Mouse (Mus musculus): ENCODE data around the gene Qars. TPM values are rescaled to one million over a fixed set of nuclear protein-coding genes. Genes with fewer than 3 reads are reported as not detected.
A peak's percentile ranks its signal among the peaks of the same experiment; 100 is the strongest.

Qars gene
- polyA plus RNA-seq, 1 experiment from 2014 or later = 52.6 TPM

GRCm38 (mm10) chr9:108506901-108507300, 605 bp upstream of the Qars start:
- peaks cover 37% of the 10 kb centered on the region for H3K36me3 ChIP-seq (replicated peaks)
- H3K27ac ChIP-seq (replicated peaks) = no peak overlapping the region
- H3K4me3 ChIP-seq (replicated peaks) = peak overlapping the region; percentile 81
- H3K9me3 ChIP-seq (replicated peaks) = no peaks in the 10 kb centered on the region
- ATAC-seq (ENCODE audit: insufficient read depth) = no peak
- no peaks in the 10 kb centered on the region for H3K27me3 ChIP-seq
- 84% methylated on average over 7 of the region's 7 CpGs for WGBS (ENCODE audit: insufficient replicate concordance)
- H3K4me2 ChIP-seq = peak overlapping the region; percentile 90
- peaks cover 26% of the 10 kb centered on the region for H3K4me1 ChIP-seq (replicated peaks)
- H3K9ac ChIP-seq = peak overlapping the region; percentile 66; the same call in 1 of the 2 replicates

- WGBS (ENCODE audit: insufficient replicate concordance) = 60% methylated on average over 7 of the region's 7 CpGs
- Histone ChIP-seq H3K9ac (peak overlapping the region; percentile 83), H3K4me3 (replicated peaks) (peak overlapping the region; percentile 81), H3K36me3 (replicated peaks) (peaks cover 44% of the 10 kb centered on the region), H3K4me1 (replicated peaks) (peaks cover 26% of the 10 kb centered on the region), H3K27ac (replicated peaks) (peak overlapping the region; percentile 87; the same call in 1 of the 2 replicates), H3K4me2 (peak overlapping the region; percentile 90), H3K27me3 (no peaks in the 10 kb centered on the region), H3K9me3 (replicated peaks) (no peaks in the 10 kb centered on the region)
- no peak for ATAC-seq (ENCODE audit: insufficient read depth)
Observed at GRCm38 (mm10) chr9:108508776-108509175, 1.3 kb downstream of the Qars start.

DNA sequence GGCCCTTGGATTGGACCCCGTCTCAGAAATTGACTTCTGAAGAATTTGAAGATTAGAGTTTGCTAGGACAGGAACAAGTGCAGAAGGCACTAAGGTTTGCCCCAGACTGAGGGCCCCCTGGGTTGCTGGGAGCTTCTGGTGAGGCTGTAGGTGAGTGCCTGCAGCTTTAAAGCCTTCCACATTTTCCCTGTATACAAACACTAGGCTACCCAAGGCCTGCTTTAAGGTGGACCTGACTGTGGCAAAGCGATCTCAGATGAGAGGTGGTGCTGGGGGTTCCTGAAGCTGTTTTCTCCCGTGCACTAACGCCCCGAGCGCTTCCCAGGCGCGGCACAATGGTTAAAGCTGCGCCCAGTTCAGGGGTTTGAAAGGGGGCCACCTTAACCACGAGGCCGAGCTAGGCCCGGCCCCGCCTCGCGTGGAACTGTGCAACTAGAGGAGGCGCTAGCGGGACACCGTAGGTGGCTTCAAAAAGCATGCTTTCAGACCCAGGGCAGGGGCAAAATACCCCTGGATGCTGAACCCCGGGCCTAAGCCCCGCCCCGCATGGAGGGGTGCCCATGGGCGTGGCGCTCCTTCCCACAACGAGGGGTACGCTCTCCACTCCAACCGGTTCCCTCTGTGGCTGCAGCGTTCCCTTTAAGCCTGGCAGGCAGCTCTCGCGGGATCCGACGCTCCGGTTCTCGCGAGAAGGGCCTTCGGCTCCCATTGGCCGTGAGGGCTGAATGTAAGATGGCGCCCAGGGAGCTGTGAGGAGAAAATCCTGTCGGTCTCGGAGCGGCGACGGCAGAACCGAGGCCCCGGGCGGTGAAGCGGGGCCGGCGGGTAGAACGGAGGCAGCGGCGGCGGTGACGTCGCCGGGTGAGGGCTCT, 9.1 kb downstream of the Qars start, which contains the start of gene Qrich1:
Gene Qrich1, plus strand, starts transcription at position 427 of the 872 bp plus-strand sequence.
- Histone ChIP-seq H3K4me3 (replicated peaks) (peak within 1 kb of the TSS; percentile 99), H3K4me2 (peak within 1 kb of the TSS; percentile 98), H3K4me1 (replicated peaks) (peaks cover 42% of the 10 kb centered on the region), H3K36me3 (replicated peaks) (peaks cover 57% of the 10 kb centered on the region), H3K27ac (replicated peaks) (peak within 1 kb of the TSS; percentile 99), H3K27me3 (no peaks in the 10 kb centered on the region), H3K9ac (peak within 1 kb of the TSS; percentile 94), H3K9me3 (replicated peaks) (no peaks in the 10 kb centered on the region)
- WGBS (ENCODE audit: insufficient replicate concordance) = 1% methylated on average over 55 of the region's 55 CpGs
- peak; percentile 90 for ATAC-seq (ENCODE audit: insufficient read depth)

- H3K9ac ChIP-seq = peak overlapping the region; percentile 94
- peak overlapping the region; percentile 98 for H3K4me2 ChIP-seq
- H3K27ac ChIP-seq (replicated peaks) = peak overlapping the region; percentile 99
- no peaks in the 10 kb centered on the region for H3K9me3 ChIP-seq (replicated peaks)
- peak overlapping the region; percentile 99 for H3K4me3 ChIP-seq (replicated peaks)
- ATAC-seq (ENCODE audit: insufficient read depth) = peak; percentile 86
- H3K36me3 ChIP-seq (replicated peaks) = peaks cover 50% of the 10 kb centered on the region
- peaks cover 42% of the 10 kb centered on the region for H3K4me1 ChIP-seq (replicated peaks)
- under 1% methylated on average over 89 of the region's 95 CpGs for WGBS (ENCODE audit: insufficient replicate concordance)
- no peaks in the 10 kb centered on the region for H3K27me3 ChIP-seq
Observed at GRCm38 (mm10) chr9:108517253-108517930, 9.9 kb downstream of the Qars start.

DNA sequence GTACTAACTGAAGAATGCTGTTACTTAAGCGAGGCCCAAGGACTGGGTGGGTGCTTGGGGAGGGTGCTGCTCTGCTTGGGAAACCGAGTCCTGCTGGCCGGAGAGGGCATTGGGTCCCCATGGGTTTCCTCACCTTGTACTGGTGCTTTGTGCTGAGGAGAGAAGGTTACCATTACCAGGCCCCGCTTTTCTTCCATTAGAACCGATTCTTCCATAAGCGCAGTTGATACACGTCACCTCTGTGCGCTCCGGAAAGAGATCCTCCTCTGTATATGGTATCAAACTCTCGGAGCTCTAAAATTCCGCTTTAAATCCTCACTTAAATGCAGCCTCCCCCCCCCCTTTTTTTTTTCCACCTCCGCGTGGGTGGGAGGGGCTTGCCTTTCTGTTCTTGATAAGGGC, 10.4 kb downstream of the Qars start:
- Histone ChIP-seq H3K4me2 (peak overlapping the region; percentile 98), H3K9me3 (replicated peaks) (no peaks in the 10 kb centered on the region), H3K27ac (replicated peaks) (peak overlapping the region; percentile 99), H3K4me1 (replicated peaks) (peaks cover 42% of the 10 kb centered on the region), H3K9ac (peak overlapping the region; percentile 94), H3K36me3 (replicated peaks) (peaks cover 44% of the 10 kb centered on the region), H3K27me3 (no peaks in the 10 kb centered on the region), H3K4me3 (replicated peaks) (peak overlapping the region; percentile 99)
- 0% methylated on average over 13 of the region's 13 CpGs for WGBS (ENCODE audit: insufficient replicate concordance)
- ATAC-seq (ENCODE audit: insufficient read depth) = no peak; the same call in 1 of the 2 replicates

GRCm38 (mm10) chr9:108521604-108522003, 14.1 kb downstream of the Qars start:
- Histone ChIP-seq H3K27me3 (no peaks in the 10 kb centered on the region), H3K9me3 (replicated peaks) (no peaks in the 10 kb centered on the region), H3K4me2 (no peak overlapping the region), H3K36me3 (replicated peaks) (peaks cover 36% of the 10 kb centered on the region), H3K27ac (replicated peaks) (no peak overlapping the region), H3K4me3 (replicated peaks) (no peak overlapping the region), H3K9ac (no peak overlapping the region), H3K4me1 (replicated peaks) (peaks cover 21% of the 10 kb centered on the region)
- no peak for ATAC-seq (ENCODE audit: insufficient read depth)
- WGBS (ENCODE audit: insufficient replicate concordance) = 51% methylated on average over 2 of the region's 2 CpGs

GRCm38 (mm10) chr9:108523341-108523740, 15.8 kb downstream of the Qars start:
- H3K27ac ChIP-seq (replicated peaks) = no peak overlapping the region
- H3K9me3 ChIP-seq (replicated peaks) = no peaks in the 10 kb centered on the region
- H3K4me2 ChIP-seq = no peak overlapping the region
- peaks cover 19% of the 10 kb centered on the region for H3K4me1 ChIP-seq (replicated peaks)
- 95% methylated on average over 4 of the region's 4 CpGs for WGBS (ENCODE audit: insufficient replicate concordance)
- H3K27me3 ChIP-seq = no peaks in the 10 kb centered on the region
- no peak overlapping the region for H3K9ac ChIP-seq
- ATAC-seq (ENCODE audit: insufficient read depth) = no peak
- H3K36me3 ChIP-seq (replicated peaks) = peaks cover 45% of the 10 kb centered on the region
- no peak overlapping the region for H3K4me3 ChIP-seq (replicated peaks)

DNA sequence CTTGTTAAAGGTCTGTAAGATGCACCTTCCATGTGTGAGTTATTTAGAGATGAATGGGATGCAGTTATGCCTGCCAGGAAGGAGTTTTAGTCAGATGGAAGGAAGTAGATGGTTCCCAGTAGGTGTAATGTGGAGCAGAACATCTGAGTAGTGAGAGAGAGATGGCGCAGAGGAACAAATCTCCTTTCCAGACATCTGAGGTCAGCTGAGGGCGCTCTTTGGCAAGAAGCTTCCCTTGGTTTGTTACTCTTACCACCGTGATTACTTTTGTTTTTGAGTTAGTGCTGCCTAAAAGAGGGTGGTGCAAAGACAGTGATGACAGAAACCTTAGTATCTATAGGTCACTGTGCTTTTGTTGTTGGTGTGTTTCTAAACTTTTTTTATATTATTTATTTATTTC, 17.9 kb downstream of the Qars start:
- WGBS (ENCODE audit: insufficient replicate concordance) = 78% methylated on average over 3 of the region's 3 CpGs
- H3K27me3 ChIP-seq = no peaks in the 10 kb centered on the region
- H3K36me3 ChIP-seq (replicated peaks) = peaks cover 51% of the 10 kb centered on the region
- H3K27ac ChIP-seq (replicated peaks) = no peak overlapping the region
- no peak overlapping the region for H3K9ac ChIP-seq
- H3K9me3 ChIP-seq (replicated peaks) = no peaks in the 10 kb centered on the region
- H3K4me2 ChIP-seq = no peak overlapping the region
- no peak for ATAC-seq (ENCODE audit: insufficient read depth)
- no peak overlapping the region for H3K4me3 ChIP-seq (replicated peaks)
- H3K4me1 ChIP-seq (replicated peaks) = peaks cover 2% of the 10 kb centered on the region

- no peak overlapping the region for H3K27ac ChIP-seq (replicated peaks)
- ATAC-seq (ENCODE audit: insufficient read depth) = no peak
- no peaks in the 10 kb centered on the region for H3K27me3 ChIP-seq
- H3K4me1 ChIP-seq (replicated peaks) = no peaks in the 10 kb centered on the region
- H3K9ac ChIP-seq = no peak overlapping the region
- no peaks in the 10 kb centered on the region for H3K9me3 ChIP-seq (replicated peaks)
- H3K36me3 ChIP-seq (replicated peaks) = peaks cover 85% of the 10 kb centered on the region
- 80% methylated on average over 1 of the region's 1 CpGs for WGBS (ENCODE audit: insufficient replicate concordance)
- H3K4me3 ChIP-seq (replicated peaks) = no peak overlapping the region
- H3K4me2 ChIP-seq = no peak overlapping the region
Observed at GRCm38 (mm10) chr9:108530954-108531353, 23.4 kb downstream of the Qars start.

GRCm38 (mm10) chr9:108531496-108531895, 24.0 kb downstream of the Qars start:
- peaks cover 88% of the 10 kb centered on the region for H3K36me3 ChIP-seq (replicated peaks)

DNA sequence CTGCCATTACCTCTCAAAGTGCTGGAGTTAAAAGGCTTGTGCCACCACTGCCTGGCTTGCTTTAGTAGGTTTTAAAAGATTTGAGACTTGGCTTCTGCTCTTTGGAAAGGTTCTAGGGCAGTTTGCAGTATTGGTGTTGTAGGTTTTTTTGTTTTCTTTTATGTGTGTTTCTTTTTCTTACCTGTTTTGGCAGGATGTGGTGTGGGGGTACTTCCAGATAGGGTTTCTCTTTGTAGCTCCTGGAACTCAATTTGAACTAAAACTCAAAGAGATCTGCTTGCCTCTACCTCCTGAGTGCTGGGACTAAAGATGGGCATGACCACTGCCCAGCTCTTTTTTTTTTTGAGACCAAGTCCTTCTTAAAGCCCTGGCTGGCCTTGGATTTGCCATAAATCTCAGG, 33.3 kb downstream of the Qars start:
- Histone ChIP-seq H3K36me3 (replicated peaks) (peaks cover 92% of the 10 kb centered on the region), H3K27ac (replicated peaks) (no peak overlapping the region)

More at GRCm38 (mm10) chr9:108531496-108531895, 24.0 kb downstream of the Qars start:
- Histone ChIP-seq H3K27me3 (no peaks in the 10 kb centered on the region), H3K4me1 (replicated peaks) (no peaks in the 10 kb centered on the region), H3K27ac (replicated peaks) (no peak overlapping the region), H3K4me3 (replicated peaks) (no peak overlapping the region), H3K9ac (no peak overlapping the region), H3K9me3 (replicated peaks) (no peaks in the 10 kb centered on the region), H3K4me2 (no peak overlapping the region)
- ATAC-seq (ENCODE audit: insufficient read depth) = no peak
- WGBS (ENCODE audit: insufficient replicate concordance) = 84% methylated on average over 1 of the region's 1 CpGs

More for the DNA sequence above, 33.3 kb downstream of the Qars start:
- no peak overlapping the region for H3K9ac ChIP-seq
- no peaks in the 10 kb centered on the region for H3K9me3 ChIP-seq (replicated peaks)
- H3K4me1 ChIP-seq (replicated peaks) = no peaks in the 10 kb centered on the region
- no peaks in the 10 kb centered on the region for H3K27me3 ChIP-seq
- ATAC-seq (ENCODE audit: insufficient read depth) = no peak
- H3K4me3 ChIP-seq (replicated peaks) = no peak overlapping the region
- H3K4me2 ChIP-seq = no peak overlapping the region
